Mouse (Mus musculus): ENCODE measurements around the gene Leng9.

The Leng9 gene

GRCm38 (mm10) chr7:4136771-4137531, 13.2 kb downstream of the Leng9 start, which contains the start of gene Leng8:
Gene Leng8 (plus strand): TSS chr7:4137039.
- CTCF ChIA-PET, result interaction anchor here (0.6 to 2.4 kb wide), 14 partner anchors 9 to 519 kb away, joined by 3 to 18 read pairs (median 6); partner anchors contain the start of genes Ndufa3 (in 1 of the 4), Tnni3 (in 1 of the 4) and Ttyh1 (in 1 of the 4)
- POLR2A ChIA-PET, result interaction anchor here (0.6 to 18.6 kb wide), 90 partner anchors 10 to 877 kb away, joined by 3 to 273 read pairs (median 5); partner anchors contain the start of genes Leng9 (in 4 of the 4), Cdc42ep5 (in 3 of the 4), Mboat7 (in 3 of the 4) and Ube2s (in 3 of the 4)

DNA sequence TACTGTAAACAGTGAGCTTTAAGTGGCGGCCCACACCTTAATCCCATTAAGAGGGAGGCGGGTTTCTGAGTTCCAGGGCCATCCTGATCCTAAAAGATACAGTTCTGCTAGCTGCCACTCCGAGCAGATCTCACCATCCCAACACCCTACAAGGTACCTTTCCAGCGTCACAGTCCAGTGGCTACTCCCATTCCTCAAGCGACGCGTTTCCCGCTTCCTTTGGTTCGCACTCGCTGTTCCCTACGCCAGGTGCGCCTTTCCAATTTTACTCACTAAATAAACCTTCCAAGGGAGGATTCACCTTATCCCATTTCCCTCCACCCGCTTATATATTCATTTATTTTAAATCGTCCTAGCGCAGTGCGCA, 13.8 kb downstream of the Leng9 start:
- POLR2A ChIA-PET, result interaction anchor here (0.6 to 18.6 kb wide), 87 partner anchors 10 to 878 kb away, joined by 3 to 273 read pairs (median 5); partner anchors contain the start of genes Leng9 (in 4 of the 4), Cdc42ep5 (in 3 of the 4), Mboat7 (in 3 of the 4) and Ube2s (in 3 of the 4)
- CTCF ChIA-PET, result interaction anchor here (0.6 to 2.4 kb wide), 15 partner anchors 9 to 519 kb away, joined by 3 to 18 read pairs (median 5); partner anchors contain the start of genes Ndufa3 (in 1 of the 4), Tnni3 (in 1 of the 4) and Ttyh1 (in 1 of the 4)

GRCm38 (mm10) chr7:4134911-4135310, 15.3 kb downstream of the Leng9 start:
- POLR2A ChIA-PET, result interaction anchor here in 2 of 4 experiments (0.8 to 18.6 kb wide), 9 partner anchors 11 to 429 kb away, joined by 3 to 273 read pairs (median 19); partner anchors contain the start of genes Leng9 (in 2 of the 2), Rps9 (in 1 of the 2) and Ttyh1 (in 1 of the 2)
- CTCF ChIA-PET, result interaction anchor here in 1 of 4 experiments (1.6 kb wide), 1 partner anchor 11 kb away, joined by 5 read pairs; no protein-coding TSS in a partner anchor

GRCm38 (mm10) chr7:4132998-4133397, 17.2 kb downstream of the Leng9 start:
- POLR2A ChIA-PET, result interaction anchor here in 3 of 4 experiments (0.6 to 18.6 kb wide), 5 partner anchors 9 to 380 kb away, joined by 3 to 273 read pairs (median 93); partner anchors contain the start of genes Leng9 (in 1 of the 3) and Ttyh1 (in 1 of the 3)
- CTCF ChIA-PET, result interaction anchor here in 2 of 4 experiments (1.6 to 3.9 kb wide), 3 partner anchors 9 to 294 kb away, joined by 4 to 31 read pairs (median 5); no protein-coding TSS in a partner anchor

DNA sequence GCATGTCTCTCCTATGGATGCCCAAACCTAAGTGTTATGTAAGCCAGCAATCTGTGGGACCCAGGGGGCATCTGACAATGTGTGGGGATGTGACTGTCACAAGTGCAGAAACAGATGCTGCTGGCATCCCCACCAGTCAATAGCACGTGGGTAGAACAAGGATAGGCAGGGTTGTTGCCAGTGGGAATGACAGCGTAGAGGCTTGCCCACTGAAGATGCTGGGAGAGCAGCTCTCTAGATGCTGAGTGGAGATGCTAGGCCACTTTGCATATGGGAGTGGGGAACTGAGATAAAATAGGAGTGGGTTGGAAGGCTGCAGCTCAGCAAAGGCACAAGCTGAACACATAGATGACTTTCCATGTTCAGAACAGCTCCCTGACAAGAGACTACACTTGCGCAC, 17.6 kb downstream of the Leng9 start:
- CTCF ChIA-PET, result interaction anchor here in 2 of 4 experiments (1.6 to 3.9 kb wide), 2 partner anchors 294 to 295 kb away, joined by 4 to 31 read pairs; no protein-coding TSS in a partner anchor

DNA sequence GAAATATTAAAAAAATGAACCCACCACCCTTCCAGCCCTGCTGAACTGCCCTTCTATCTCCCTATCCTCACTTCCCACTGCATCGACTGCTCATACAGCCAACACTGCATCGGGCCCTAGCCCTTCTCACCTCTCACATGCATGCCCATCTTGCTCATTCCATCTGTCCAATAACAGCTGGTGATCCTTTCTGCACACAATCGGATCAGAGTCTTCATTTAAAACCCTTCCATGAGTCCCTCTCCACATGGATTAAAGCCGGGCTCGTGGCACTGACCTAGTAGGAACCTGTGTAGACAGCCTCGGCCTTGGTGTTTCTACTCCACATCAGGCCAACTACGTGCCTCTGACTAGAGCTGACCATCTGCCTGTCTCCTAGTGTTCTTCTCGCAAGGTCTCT, 18.2 kb downstream of the Leng9 start:
- ChIA-PET CTCF (interaction anchor here in 3 of 4 experiments (0.5 to 3.9 kb wide), 10 partner anchors 12 to 342 kb away, joined by 3 to 31 read pairs (median 8); partner anchors contain the start of genes Rdh13 (in 1 of the 3) and Ttyh1 (in 1 of the 3)), POLR2A (interaction anchor here in 3 of 4 experiments (1.3 to 18.6 kb wide), 6 partner anchors 9 to 465 kb away, joined by 3 to 273 read pairs (median 7); partner anchors contain the start of genes Leng9 (in 1 of the 3) and Ttyh1 (in 1 of the 3))

More for the DNA sequence above, 17.6 kb downstream of the Leng9 start:
- POLR2A ChIA-PET, result interaction anchor here in 2 of 4 experiments (2.5 to 18.6 kb wide), 3 partner anchors 9 to 16 kb away, joined by 11 to 273 read pairs (median 176); partner anchors contain the start of genes Leng9 (in 1 of the 2) and Ttyh1 (in 1 of the 2)

DNA sequence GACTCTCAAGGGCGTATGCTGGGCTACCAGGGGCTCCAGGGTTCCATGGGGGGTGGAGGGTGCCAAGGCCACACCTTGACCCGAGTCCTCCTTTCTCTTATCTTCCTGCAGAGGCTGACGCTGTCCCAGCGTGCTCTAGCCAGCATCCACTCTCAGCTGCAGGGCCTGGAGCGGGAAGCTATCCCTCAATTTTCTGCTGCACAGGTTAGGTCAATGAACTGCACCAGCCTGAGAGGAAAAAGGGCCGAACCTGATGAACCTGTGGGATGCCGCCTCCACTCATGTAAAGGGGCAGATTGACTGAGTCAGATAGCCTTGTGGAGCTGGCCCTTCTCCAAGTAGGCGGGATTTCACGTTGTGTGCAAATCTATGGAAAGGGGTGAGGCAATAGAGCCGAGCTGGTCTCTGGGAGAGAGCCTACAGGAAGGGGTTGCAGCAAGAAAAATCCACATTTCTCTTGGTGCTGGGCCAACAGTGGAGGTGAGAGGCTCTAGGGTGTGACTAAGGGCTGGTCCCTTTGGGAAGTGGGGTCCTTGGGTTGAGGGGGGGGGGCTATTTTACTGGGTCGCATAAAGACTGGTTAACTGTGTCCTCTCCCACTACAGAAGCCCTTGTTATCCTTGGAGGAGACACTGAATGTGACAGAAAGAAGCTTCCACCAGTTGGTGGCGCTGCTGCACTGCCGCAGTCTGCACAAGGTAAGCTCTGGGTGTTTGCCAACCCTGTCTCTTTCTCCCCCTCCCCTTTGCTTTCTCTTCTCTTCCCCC, 19.3 kb downstream of the Leng9 start:
- CTCF ChIA-PET, result interaction anchor here (0.6 to 3.9 kb wide), 65 partner anchors 10 to 893 kb away, joined by 3 to 31 read pairs (median 4); partner anchors contain the start of genes Leng9 (in 1 of the 4), Mboat7 (in 1 of the 4), Rdh13 (in 1 of the 4) and Tnni3 (in 1 of the 4)
- POLR2A ChIA-PET, result interaction anchor here in 3 of 4 experiments (0.6 to 2.5 kb wide), 34 partner anchors 8 to 799 kb away, joined by 3 to 11 read pairs (median 5); partner anchors contain the start of genes Cdc42ep5 (in 2 of the 3), Leng9 (in 2 of the 3), Cnot3 (in 1 of the 3) and Leng1 (in 1 of the 3)

- CTCF ChIA-PET, result interaction anchor here in 2 of 4 experiments (0.7 kb wide), 2 partner anchors 343 to 397 kb away, joined by 3 to 4 read pairs; no protein-coding TSS in a partner anchor
- POLR2A ChIA-PET, result interaction anchor here in 3 of 4 experiments (0.5 to 2.0 kb wide), 8 partner anchors 10 to 830 kb away, joined by 3 to 11 read pairs (median 4); partner anchors contain the start of genes Ppp1r12c (in 1 of the 3), Tsen34 (in 1 of the 3) and Ttyh1 (in 1 of the 3)
Observed at GRCm38 (mm10) chr7:4128860-4129259, 21.3 kb downstream of the Leng9 start.

DNA sequence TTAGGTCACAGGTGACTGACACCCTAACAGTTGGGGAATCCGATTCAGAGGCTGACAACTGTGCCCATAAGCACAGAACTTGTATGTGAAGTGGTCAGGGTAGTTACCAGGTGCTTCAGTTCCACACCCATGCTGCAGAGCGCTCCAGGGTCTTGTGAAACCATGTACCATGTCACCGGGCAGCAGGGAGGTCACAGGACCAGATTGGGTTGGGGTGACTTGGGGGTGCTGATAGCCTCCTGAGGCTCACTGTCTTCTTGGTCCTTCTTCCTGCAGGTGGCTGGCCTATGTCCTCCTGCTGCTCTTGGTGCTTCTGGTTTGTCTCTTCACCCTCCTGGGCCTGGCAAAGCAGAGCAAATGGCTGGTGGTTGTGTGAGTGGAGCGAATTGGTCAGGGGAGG, 22.3 kb downstream of the Leng9 start:
- POLR2A ChIA-PET, result interaction anchor here in 2 of 4 experiments (1.2 to 9.6 kb wide), 4 partner anchors 8 to 18 kb away, joined by 4 to 273 read pairs (median 90); partner anchors contain the start of genes Leng8 (in 2 of the 2), Leng9 (in 1 of the 2) and Ttyh1 (in 1 of the 2)

GRCm38 (mm10) chr7:4126992-4127785, 23.0 kb downstream of the Leng9 start:
- CTCF ChIA-PET, result no interaction called here
- POLR2A ChIA-PET, result interaction anchor here in 3 of 4 experiments (2.6 to 9.6 kb wide), 8 partner anchors 9 to 434 kb away, joined by 10 to 273 read pairs (median 26); partner anchors contain the start of genes Leng8 (in 3 of the 3), Leng9 (in 2 of the 3), Cdc42ep5 (in 1 of the 3) and Mboat7 (in 1 of the 3)

More for the DNA sequence above, 22.3 kb downstream of the Leng9 start:
- CTCF ChIA-PET, result no interaction called here

GRCm38 (mm10) chr7:4125306-4125705, 24.9 kb downstream of the Leng9 start:
- POLR2A ChIA-PET, result interaction anchor here (0.6 to 9.6 kb wide), 79 partner anchors 9 to 941 kb away, joined by 3 to 273 read pairs (median 4); partner anchors contain the start of genes Leng8 (in 4 of the 4), Cdc42ep5 (in 3 of the 4), Cnot3 (in 3 of the 4) and Leng9 (in 3 of the 4)

GRCm38 (mm10) chr7:4124856-4125255, 25.3 kb downstream of the Leng9 start:
- POLR2A ChIA-PET, result interaction anchor here (0.6 to 9.6 kb wide), 84 partner anchors 9 to 941 kb away, joined by 3 to 273 read pairs (median 4); partner anchors contain the start of genes Leng8 (in 4 of the 4), Cdc42ep5 (in 3 of the 4), Leng9 (in 3 of the 4) and Mboat7 (in 3 of the 4)
- CTCF ChIA-PET, result interaction anchor here (0.5 to 2.9 kb wide), 32 partner anchors 9 to 675 kb away, joined by 3 to 21 read pairs (median 5); partner anchors contain the start of genes Leng8 (in 3 of the 4), Rdh13 (in 2 of the 4), Tnni3 (in 2 of the 4) and Cdc42ep5 (in 1 of the 4)

More at GRCm38 (mm10) chr7:4125306-4125705, 24.9 kb downstream of the Leng9 start:
- CTCF ChIA-PET, result interaction anchor here (0.5 to 2.9 kb wide), 32 partner anchors 11 to 675 kb away, joined by 3 to 21 read pairs (median 5); partner anchors contain the start of genes Leng8 (in 3 of the 4), Rdh13 (in 2 of the 4), Cdc42ep5 (in 1 of the 4) and Dnaaf3 (in 1 of the 4)

- ChIA-PET CTCF (interaction anchor here in 3 of 4 experiments (0.7 to 2.9 kb wide), 22 partner anchors 10 to 508 kb away, joined by 3 to 21 read pairs (median 5); partner anchors contain the start of genes Leng8 (in 3 of the 3), Tnni3 (in 2 of the 3), Cdc42ep5 (in 1 of the 3) and Ndufa3 (in 1 of the 3)), POLR2A (interaction anchor here (0.6 to 9.6 kb wide), 74 partner anchors 9 to 890 kb away, joined by 3 to 273 read pairs (median 4); partner anchors contain the start of genes Leng8 (in 4 of the 4), Cdc42ep5 (in 3 of the 4), Leng9 (in 3 of the 4) and Mboat7 (in 3 of the 4))
Observed at GRCm38 (mm10) chr7:4124315-4124759, 25.8 kb downstream of the Leng9 start.

DNA sequence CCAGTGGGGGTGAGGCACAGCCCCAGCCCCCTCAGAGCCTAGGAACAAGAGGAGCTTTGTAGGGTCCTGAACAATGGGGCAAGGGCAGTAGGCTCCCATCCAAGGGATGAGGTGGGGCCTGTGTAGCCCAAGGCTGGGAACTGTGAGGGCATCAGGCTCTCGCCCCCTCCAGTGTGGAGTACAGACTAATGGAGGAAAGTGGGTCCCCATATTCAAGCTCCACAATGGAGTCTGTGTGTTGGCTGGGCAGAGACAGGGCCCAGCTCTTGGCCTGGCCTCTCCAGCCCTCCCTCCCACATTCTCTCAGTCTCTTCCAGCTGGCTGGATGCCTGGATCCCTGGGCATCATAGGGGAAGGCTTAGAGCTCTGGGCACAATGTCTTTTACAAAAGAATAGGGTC, 26.4 kb downstream of the Leng9 start:
- ChIA-PET CTCF (interaction anchor here in 3 of 4 experiments (0.5 to 2.9 kb wide), 13 partner anchors 10 to 649 kb away, joined by 3 to 18 read pairs (median 5); partner anchors contain the start of genes Leng8 (in 2 of the 3), Ndufa3 (in 1 of the 3), Oscar (in 1 of the 3) and Tnni3 (in 1 of the 3)), POLR2A (interaction anchor here in 3 of 4 experiments (0.7 to 9.6 kb wide), 35 partner anchors 11 to 689 kb away, joined by 3 to 273 read pairs (median 7); partner anchors contain the start of genes Leng8 (in 3 of the 3), Mboat7 (in 3 of the 3), Tsen34 (in 3 of the 3) and Cdc42ep5 (in 2 of the 3))
